Mouse (Mus musculus) hematopoietic stem cell, adult 5-6 weeks (primary cell): ENCODE measurements around the gene Snrk. TPM values are rescaled to one million over a fixed set of nuclear protein-coding genes. Genes with fewer than 3 reads are reported as not detected.
A peak's percentile ranks its signal among the peaks of the same experiment; 100 is the strongest.

Experiments used
- ATAC-seq, 2 experiments: fragments of 125-278 bp in 1 of 2; replicated peaks in 1 of 2; 2 replicates each; pipeline ENCODE4 v1.8.0; 2016 to 2017; ENCODE audit warnings: inconsistent platforms in 2 of 2, mild to moderate bottlenecking in 2 of 2, moderate number of reproducible peaks in 2 of 2, low read depth in 1 of 2, moderate TSS enrichment in 1 of 2; ENCODE audit not compliant: low FRiP score in 2 of 2, poor library complexity in 2 of 2, severe bottlenecking in 2 of 2, insufficient read depth in 1 of 2, low TSS enrichment in 1 of 2
- total RNA-seq: library from RNA; stranded (forward); fragments of 172-1452, 232-1000 nt; gene quantifications from 2 replicates; pipeline ENCODE4 v1.2.3, GENCODE M21; 2017

Snrk gene
- total RNA-seq, 1 experiment from 2014 or later, result 36.1 TPM

GRCm38 (mm10) chr9:122130666-122131065, 13.6 kb downstream of the Snrk start:
- ATAC-seq, result no peak

GRCm38 (mm10) chr9:122132145-122132544, 15.1 kb downstream of the Snrk start:
- ATAC-seq, result no peak

DNA sequence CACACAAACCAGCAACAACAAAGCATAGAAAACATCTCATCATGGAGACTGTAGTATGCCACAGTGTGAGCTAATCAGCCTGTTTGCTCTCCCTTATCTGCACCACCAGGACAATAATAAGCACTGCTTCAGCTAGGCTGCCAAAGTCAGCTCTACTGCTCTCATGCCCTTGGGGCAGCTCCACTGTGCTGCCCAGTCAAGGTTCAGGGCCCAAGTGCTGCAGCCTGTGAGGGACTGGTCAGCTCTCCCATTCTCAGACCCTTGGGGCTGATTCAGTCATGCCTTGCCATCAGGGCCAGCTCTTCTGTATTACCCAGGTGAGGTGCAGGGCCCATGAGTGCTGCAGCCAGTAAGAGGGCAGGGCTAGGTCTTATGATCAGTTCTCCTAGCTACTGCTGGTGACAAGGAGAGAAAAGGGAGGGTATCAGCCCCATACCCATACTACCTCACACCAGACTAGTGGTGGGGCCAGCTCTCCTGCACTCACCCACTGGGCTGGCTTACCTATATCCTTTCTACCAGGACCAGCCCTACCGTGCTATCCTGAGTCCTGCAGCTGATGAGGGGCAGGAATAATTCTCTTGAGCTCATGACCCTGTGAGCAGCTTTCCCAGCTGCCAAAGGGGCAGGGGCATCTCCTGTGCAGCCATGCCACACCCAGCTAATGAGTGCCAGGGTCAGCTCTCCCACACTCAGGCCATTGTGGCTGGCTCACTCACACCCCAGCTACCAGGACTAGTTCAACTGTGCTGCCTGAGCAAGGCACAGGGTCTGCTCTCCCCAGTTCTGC, 18.2 kb downstream of the Snrk start:
- no peak; a peak in 1 of 4 replicates for ATAC-seq

GRCm38 (mm10) chr9:122135885-122136170, 18.8 kb downstream of the Snrk start:
- no peak for ATAC-seq

DNA sequence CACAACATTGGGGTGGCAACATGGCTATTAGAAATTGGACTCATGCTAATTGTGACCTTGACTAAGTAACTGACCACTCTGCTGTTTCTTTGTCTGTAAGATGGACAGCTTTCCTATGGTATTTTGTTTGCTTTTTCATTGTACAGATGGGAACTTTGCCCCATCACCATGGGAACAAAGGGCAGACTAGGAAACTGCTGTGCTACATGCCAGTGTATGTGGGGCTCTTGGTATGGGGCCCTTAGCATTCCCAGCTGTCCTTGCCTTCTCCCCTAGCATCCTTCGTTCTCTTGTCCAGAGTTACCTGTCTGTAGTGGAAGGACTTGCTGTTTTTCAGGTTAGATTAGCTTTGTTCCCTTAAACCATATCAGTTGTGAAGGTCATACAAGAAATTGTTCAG, 20.9 kb downstream of the Snrk start:
- no peak for ATAC-seq

DNA sequence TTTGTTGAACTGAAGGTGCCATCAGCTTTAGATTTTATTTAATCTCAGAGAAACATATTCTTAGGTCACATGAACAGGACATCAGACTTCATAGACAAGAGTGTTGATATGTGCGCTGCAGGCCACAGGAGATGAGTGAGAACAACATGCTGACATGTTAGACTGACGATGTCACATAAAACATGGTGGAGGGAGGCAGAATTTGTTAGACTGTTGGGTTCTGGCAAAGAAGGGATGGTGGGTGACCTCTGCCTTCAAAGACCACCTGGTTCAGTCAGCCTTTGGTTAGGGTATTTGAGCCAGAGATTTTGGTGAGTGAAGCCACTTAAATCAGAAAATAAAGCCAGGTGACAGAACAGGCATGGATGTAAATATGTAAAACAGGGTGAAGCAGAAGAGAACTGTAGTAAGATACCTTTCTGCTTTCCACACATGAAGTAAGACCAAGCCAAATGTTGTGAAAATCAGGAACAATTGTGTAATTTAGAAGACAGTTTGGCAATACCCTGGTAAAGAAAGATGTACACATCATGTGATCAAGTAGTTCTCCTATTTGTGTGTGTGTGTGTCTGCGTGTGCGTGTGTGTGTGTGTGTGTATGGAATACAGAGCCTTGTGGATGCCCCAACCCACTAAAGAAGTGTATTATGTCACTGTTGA, 21.4 kb downstream of the Snrk start:
- peak in 1 of 2 experiments; percentile 63; a peak in 1 of 4 replicates for ATAC-seq

DNA sequence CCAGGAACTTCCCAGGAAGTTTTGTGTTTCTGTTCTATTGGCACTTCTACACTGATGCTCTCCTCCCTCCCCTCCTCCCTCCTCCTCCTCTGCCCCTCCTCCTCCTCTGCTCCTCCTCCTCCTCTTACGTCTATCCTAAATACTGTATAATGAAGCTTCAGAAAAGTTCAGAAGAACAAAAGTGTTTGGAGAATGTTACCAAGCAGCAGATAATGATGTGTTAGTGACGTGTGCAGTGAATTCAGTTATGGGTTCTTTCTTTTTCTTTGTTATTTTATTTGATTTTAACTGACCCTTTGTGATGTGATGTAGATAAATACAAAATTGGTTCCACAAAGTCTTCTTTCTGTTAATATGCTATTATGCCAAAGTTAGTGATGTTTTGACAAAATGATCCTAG, 22.2 kb downstream of the Snrk start:
- ATAC-seq, result no peak

- ATAC-seq, result no peak
Observed at GRCm38 (mm10) chr9:122143219-122143618, 26.2 kb downstream of the Snrk start.

DNA sequence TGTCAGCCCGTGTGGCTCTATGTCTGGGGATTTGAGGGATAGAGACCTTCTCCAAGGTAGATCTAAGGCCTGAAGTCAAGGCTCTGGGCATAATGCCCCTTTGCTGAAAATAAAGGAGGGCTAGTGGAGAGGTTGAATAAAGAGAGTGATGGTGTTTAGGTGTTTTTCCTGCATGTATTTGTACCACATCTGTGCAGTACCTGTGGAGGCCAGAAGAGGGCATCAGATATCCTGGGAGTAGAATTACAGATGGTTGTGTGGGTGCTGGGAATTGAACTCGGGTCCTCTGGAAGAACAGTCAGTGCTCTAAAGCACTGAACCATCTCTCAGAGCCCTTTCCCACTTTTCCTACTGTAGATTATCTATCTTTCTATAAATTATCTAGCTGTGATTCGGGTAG, 27.7 kb downstream of the Snrk start:
- no peak for ATAC-seq

DNA sequence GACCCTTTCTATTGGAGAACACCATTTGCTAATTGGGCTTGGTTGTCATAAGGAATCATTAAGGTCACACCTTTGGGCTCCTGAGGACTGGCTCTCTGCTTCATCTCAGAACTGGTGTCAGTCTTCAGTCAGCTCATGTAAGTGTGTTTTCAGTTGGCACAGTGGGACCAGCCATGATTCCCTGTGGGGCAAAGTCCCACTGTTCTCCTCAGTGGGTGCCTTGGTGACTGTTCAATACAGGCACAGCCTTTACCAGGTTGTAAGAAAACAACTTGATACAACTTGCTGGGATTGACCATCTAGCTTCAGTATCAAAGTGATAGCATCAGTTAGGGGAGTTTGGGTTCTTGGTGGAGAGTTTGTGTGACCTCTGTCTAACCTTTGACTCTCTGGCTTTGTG, 28.6 kb downstream of the Snrk start:
- no peak for ATAC-seq

DNA sequence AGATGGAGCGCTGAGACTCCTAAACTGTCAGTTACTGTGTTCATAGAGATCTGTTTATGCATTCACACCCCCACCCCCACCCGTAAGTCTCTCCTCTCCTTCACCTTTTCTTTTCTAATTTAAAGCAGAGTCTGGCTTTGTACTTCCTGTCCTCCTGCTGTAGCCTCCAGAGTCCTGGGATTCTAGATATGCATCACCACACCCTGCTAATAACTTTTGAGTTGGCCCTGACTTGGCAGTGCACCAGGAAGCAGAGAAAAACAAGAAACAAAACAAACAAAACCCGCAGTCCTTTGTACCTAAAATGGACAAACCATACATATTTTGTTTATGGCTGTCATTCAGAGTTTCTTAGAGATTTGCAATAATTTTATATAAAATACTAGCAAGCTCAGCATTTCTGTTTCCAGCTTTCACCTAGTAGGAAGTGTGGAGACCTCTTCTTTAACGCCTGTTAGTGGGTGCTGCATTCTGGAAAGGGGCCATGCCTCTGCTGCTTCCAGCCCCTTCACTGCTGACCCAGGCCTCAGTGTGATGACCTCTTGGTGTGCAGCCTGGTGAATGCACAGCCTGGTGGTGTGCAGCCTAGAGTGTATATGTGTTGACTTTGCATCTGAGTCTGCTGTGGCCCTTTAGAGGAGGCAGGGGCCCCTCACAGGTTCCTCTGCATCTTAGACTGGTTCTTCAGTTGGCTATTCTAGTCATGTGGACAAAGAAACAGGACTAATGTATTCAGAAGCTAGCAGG, 29.2 kb downstream of the Snrk start:
- no peak for ATAC-seq

- no peak for ATAC-seq
Observed at GRCm38 (mm10) chr9:122148356-122148755, 31.3 kb downstream of the Snrk start.

GRCm38 (mm10) chr9:122149997-122150826, 33.1 kb downstream of the Snrk start:
- ATAC-seq, result 0 out of 4 replicates have a peak, but pooled peaks of 1 of the 2 experiments have one; percentile 32

GRCm38 (mm10) chr9:122152063-122152462, 35.0 kb downstream of the Snrk start:
- ATAC-seq, result no peak

GRCm38 (mm10) chr9:122152501-122152900, 35.4 kb downstream of the Snrk start:
- ATAC-seq, result no peak

DNA sequence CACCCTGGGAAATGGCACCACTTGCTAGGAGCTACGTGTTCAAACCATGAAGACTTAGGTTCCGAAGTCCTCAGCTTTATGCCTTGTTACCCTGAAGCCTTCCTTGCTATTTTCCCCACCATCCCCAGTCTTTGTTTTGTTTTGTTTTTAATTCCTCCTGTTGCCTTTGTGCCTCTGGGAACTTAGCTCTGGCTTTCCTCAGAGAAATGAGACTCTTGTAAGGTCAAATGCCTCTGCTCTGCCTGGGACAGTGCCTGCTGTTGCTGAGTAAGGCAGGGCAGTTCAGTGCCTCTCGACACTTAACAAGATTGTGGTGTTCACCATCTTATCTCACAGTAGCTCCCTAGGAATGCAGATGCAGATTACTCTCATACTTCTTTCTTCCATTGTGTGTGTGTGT, 36.4 kb downstream of the Snrk start:
- no peak for ATAC-seq

GRCm38 (mm10) chr9:122155193-122155592, 38.1 kb downstream of the Snrk start:
- ATAC-seq, result no peak
